ENCODE assay signal across 22 mouse cellular contexts in the genomic region with DNA sequence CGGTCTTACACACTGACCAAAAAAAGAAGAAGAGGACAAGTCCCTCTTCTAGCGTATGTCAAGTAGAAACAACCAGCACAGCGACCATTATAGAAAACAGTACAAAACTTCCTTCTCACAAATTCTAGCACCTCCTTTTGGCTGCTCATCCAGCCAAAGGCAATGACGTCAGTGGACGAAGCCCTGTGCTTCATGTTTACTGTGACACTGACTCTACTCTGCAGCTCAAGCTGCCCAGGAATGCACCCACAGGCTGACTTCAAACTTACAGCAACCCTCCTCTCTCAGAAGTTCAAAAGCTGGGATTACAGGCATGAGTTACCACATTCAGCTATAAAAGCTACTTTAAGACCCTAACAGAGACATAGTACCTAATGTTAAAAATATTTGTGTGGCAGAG.
DNase-seq lines count a peak whose midpoint lies in the region; ATAC-seq lines count a peak whose summit lies in the region.
"Had no signal": no experiment of that assay in that cellular context is flagged by ENCODE, and none has a peak within 500 bp of the region (broad histone marks: within the 10 kb centered on the region; RNA-seq: fewer than 3 reads in every experiment).

No protein-coding gene starts in this region.

- H3K9me3 ChIP-seq in heart, embryonic 13.5 days: no peaks in the 10 kb centered on the region
- H3K9me3 ChIP-seq in heart, embryonic 11.5 days (replicated peaks; ENCODE audit: control insufficient read depth, low read length): no peaks in the 10 kb centered on the region
- H3K9me3 ChIP-seq: forebrain, embryonic 13.5 days; heart, embryonic 15.5 days; hindbrain, embryonic 10.5 days; hindbrain, embryonic 15.5 days; kidney, embryonic 15.5 days; limb, embryonic 13.5 days; liver, embryonic 12.5 days had no signal

- H3K9ac ChIP-seq in heart, embryonic 13.5 days: no peak overlapping the region
- H3K9ac ChIP-seq in heart, embryonic 11.5 days (ENCODE audit: low read depth, low read length): no peak overlapping the region
- H3K9ac ChIP-seq: forebrain, embryonic 13.5 days; heart, embryonic 15.5 days; hindbrain, embryonic 15.5 days; kidney, embryonic 15.5 days; limb, embryonic 13.5 days; liver, embryonic 12.5 days had no signal

- DNase-seq in lung, postnatal 10 days: peak; percentile 54
- no peak for DNase-seq in lung, postnatal 25 days (ENCODE audit: low spot score)
- peak; percentile 39 for DNase-seq in brain, adult 2 months (ENCODE audit: low read depth, low spot score)
- no peak for DNase-seq in testis, postnatal 14 days (ENCODE audit: low spot score)
- DNase-seq: adrenal gland, adult 8-10 months; B cell, adult 2 months; cerebellum, adult 8-10 months; cerebellum, postnatal 25 days; kidney, adult 11 months; kidney, postnatal 25 days; midbrain, embryonic 14.5 days had no signal

- H3K27ac ChIP-seq in heart, embryonic 13.5 days (replicated peaks): peak overlapping the region; percentile 45; the same call in 1 of the 2 replicates
- H3K27ac ChIP-seq in heart, embryonic 11.5 days (ENCODE audit: low read depth, low read length): no peak overlapping the region
- H3K27ac ChIP-seq: forebrain, embryonic 13.5 days; heart, embryonic 15.5 days; hindbrain, embryonic 10.5 days; hindbrain, embryonic 15.5 days; kidney, embryonic 15.5 days; left cerebral cortex, adult 2 months; limb, embryonic 13.5 days; liver, embryonic 12.5 days had no signal

- H3K27me3 ChIP-seq in heart, embryonic 13.5 days (replicated peaks): no peaks in the 10 kb centered on the region
- no peaks in the 10 kb centered on the region for H3K27me3 ChIP-seq in heart, embryonic 11.5 days (ENCODE audit: control insufficient read depth, insufficient read depth, low read length)
- H3K27me3 ChIP-seq: forebrain, embryonic 13.5 days; heart, embryonic 15.5 days; hindbrain, embryonic 15.5 days; kidney, embryonic 15.5 days; limb, embryonic 13.5 days; liver, embryonic 12.5 days had no signal

- peaks cover 8% of the 10 kb centered on the region; the same call in 1 of the 2 replicates for H3K36me3 ChIP-seq in heart, embryonic 13.5 days
- no peaks in the 10 kb centered on the region for H3K36me3 ChIP-seq in heart, embryonic 11.5 days (ENCODE audit: control insufficient read depth, insufficient read depth, low read length)
- H3K36me3 ChIP-seq: hindbrain, embryonic 10.5 days; kidney, embryonic 15.5 days; limb, embryonic 13.5 days had no signal

- no peak overlapping the region for H3K4me3 ChIP-seq in heart, embryonic 13.5 days
- H3K4me3 ChIP-seq in heart, embryonic 11.5 days (ENCODE audit: low read depth, low read length): no peak overlapping the region
- H3K4me3 ChIP-seq: forebrain, embryonic 13.5 days; heart, embryonic 15.5 days; hindbrain, embryonic 10.5 days; hindbrain, embryonic 15.5 days; kidney, embryonic 15.5 days; left cerebral cortex, adult 2 months; limb, embryonic 13.5 days; liver, embryonic 12.5 days had no signal

- no peak for ATAC-seq in heart, embryonic 13.5 days (ENCODE audit: extremely low read depth, insufficient number of reproducible peaks, low FRiP score, low TSS enrichment)
- ATAC-seq in heart, embryonic 11.5 days (replicated peaks; ENCODE audit: insufficient number of reproducible peaks, low FRiP score, low TSS enrichment): no peak
- ATAC-seq: forebrain, embryonic 13.5 days; inflammation-experienced regulatory T-cells, adult 6 months; liver, embryonic 12.5 days had no signal

- no peak overlapping the region for H3K4me2 ChIP-seq in heart, embryonic 13.5 days
- H3K4me2 ChIP-seq in heart, embryonic 11.5 days: no peak overlapping the region
- H3K4me2 ChIP-seq: forebrain, embryonic 13.5 days; heart, embryonic 15.5 days; hindbrain, embryonic 15.5 days; kidney, embryonic 15.5 days; limb, embryonic 13.5 days; liver, embryonic 12.5 days had no signal

- H3K4me1 ChIP-seq in heart, embryonic 13.5 days: peaks cover 25% of the 10 kb centered on the region
- peaks cover 7% of the 10 kb centered on the region for H3K4me1 ChIP-seq in heart, embryonic 11.5 days (ENCODE audit: control insufficient read depth, insufficient read depth, low read length)
- H3K4me1 ChIP-seq: hindbrain, embryonic 10.5 days; limb, embryonic 13.5 days had no signal

- 76% methylated on average over 5 of the region's 5 CpGs for WGBS in heart, embryonic 13.5 days
- 83% methylated on average over 5 of the region's 5 CpGs for WGBS in heart, embryonic 11.5 days (ENCODE audit: insufficient replicate concordance)

Comparison
In these comparisons a context has a peak if more than half of its experiments do, and no peak if none do; other contexts are left out.
1. DNase-seq: peak in lung, postnatal 10 days (single experiment) and brain, adult 2 months (single experiment); none in lung, postnatal 25 days (single experiment) and testis, postnatal 14 days (single experiment).